Mouse (Mus musculus) forebrain, embryonic 11.5 days (tissue): ENCODE results near the gene Mtmr14. TPM values are rescaled to one million over a fixed set of nuclear protein-coding genes. Genes with fewer than 3 reads are reported as not detected.

Source experiments
- ATAC-seq: fragments of 200-750 bp; cut with Nextera tagmentation; replicated peaks from 2 replicates; pipeline ENCODE4 v1.8.0; 2017; ENCODE audit warnings: moderate TSS enrichment; ENCODE audit not compliant: low FRiP score
- DNase-seq: peaks from one replicate; pipeline ENCODE4 v3.0.0-alpha.2; 2017; ENCODE audit warnings: low spot score
- H3K27ac ChIP-seq: fragments of 300-500 bp; sonication (generic); 2 replicates; pipeline ENCODE4 v1.5.1; 2014; ENCODE audit warnings: low read depth, low read length
- H3K27me3 ChIP-seq: fragments of 300-500 bp; sonication (generic); 2 replicates; pipeline ENCODE4 v1.6.1; 2014; ENCODE audit warnings: mild to moderate bottlenecking, low read length, mixed read lengths; ENCODE audit not compliant: control insufficient read depth, insufficient read depth
- H3K36me3 ChIP-seq: fragments of 300-500 bp; sonication (generic); 2 replicates; pipeline ENCODE4 v1.6.1; 2014; ENCODE audit warnings: mild to moderate bottlenecking, low read length, moderate library complexity, mixed read lengths; ENCODE audit not compliant: control insufficient read depth, insufficient read depth
- H3K4me1 ChIP-seq: fragments of 300-500 bp; sonication (generic); replicated peaks from 2 replicates; pipeline ENCODE4 v1.6.1; 2014; ENCODE audit warnings: low read length, mixed read lengths; ENCODE audit not compliant: control insufficient read depth, insufficient read depth
- H3K4me2 ChIP-seq: fragments of 300-500 bp; sonication (generic); 2 replicates; pipeline ENCODE4 v1.6.1; 2014; ENCODE audit warnings: low read depth, mild to moderate bottlenecking, low read length, moderate library complexity, mixed read lengths; ENCODE audit not compliant: severe bottlenecking
- H3K4me3 ChIP-seq: fragments of 300-500 bp; sonication (generic); 2 replicates; pipeline ENCODE4 v1.5.1; 2014; ENCODE audit warnings: low read depth, low read length
- H3K9ac ChIP-seq: fragments of 300-500 bp; sonication (generic); 2 replicates; pipeline ENCODE4 v1.6.1; 2014; ENCODE audit warnings: low read length
- H3K9me3 ChIP-seq: fragments of 300-500 bp; sonication (generic); 2 replicates; pipeline ENCODE4 v1.6.1; 2016; ENCODE audit warnings: low read length, mixed read lengths; ENCODE audit not compliant: control insufficient read depth
- WGBS: fragments of 180-500 bp; shearing (Covaris S2); extraction: QIAGEN DNeasy Blood & Tissue Kit; methylation state at CpG from one replicate; pipeline ENCODE4 v1.1.7; 2014; 5-methylcytosine and 5-hydroxymethylcytosine counted together
- polyA plus RNA-seq: library from polyadenylated mRNA; unstranded; fragments of >200 nt; fragmentation: Nextera tagmentation; extraction: Ambion mirVana; gene quantifications from 2 replicates; pipeline ENCODE4 v1.2.1, GENCODE M21; 2014

Mtmr14 gene
- polyA plus RNA-seq, 1 experiment from 2014 or later, result 50.8 TPM

DNA sequence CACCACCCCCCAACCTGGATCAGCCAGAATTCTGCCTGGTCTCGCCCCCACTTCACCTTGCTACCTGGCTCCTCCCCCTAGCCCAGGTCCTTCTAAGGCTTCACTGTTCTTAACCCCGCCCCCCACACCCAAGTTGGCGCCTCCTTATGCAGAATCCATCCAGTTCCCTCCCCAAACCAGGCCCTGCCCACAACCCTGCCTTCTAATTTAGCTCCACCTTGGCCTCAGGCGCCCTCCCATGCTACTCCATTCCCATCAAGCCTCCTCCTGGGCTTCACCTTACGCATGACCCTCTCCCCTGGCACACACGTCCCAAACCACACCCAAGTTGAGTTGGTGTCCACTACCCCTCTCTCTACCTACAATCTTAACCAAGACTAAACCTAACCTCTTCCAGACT, 45.9 kb downstream of the Mtmr14 start:
- no peak overlapping the region for H3K4me3 ChIP-seq
- H3K27me3 ChIP-seq, result peaks cover 27% of the 10 kb centered on the region
- H3K9ac ChIP-seq, result no peak overlapping the region
- no peaks in the 10 kb centered on the region for H3K9me3 ChIP-seq
- DNase-seq (no peak), ATAC-seq (no peak)
- 6% methylated on average over 6 of the region's 6 CpGs for WGBS
- no peak overlapping the region for H3K27ac ChIP-seq
- no peak overlapping the region; the same call in 1 of the 2 replicates for H3K4me2 ChIP-seq
- no peaks in the 10 kb centered on the region for H3K36me3 ChIP-seq
- H3K4me1 ChIP-seq, result peaks cover 7% of the 10 kb centered on the region; the same call in 1 of the 2 replicates

GRCm38 (mm10) chr6:113284931-113285330, 47.3 kb downstream of the Mtmr14 start:
- WGBS, result 81% methylated on average over 3 of the region's 3 CpGs
- Histone ChIP-seq H3K27ac (no peak overlapping the region), H3K36me3 (no peaks in the 10 kb centered on the region), H3K4me2 (no peak overlapping the region), H3K27me3 (peaks cover 27% of the 10 kb centered on the region), H3K9me3 (no peaks in the 10 kb centered on the region), H3K4me3 (no peak overlapping the region), H3K4me1 (peaks cover 7% of the 10 kb centered on the region; the same call in 1 of the 2 replicates), H3K9ac (no peak overlapping the region)
- ATAC-seq (no peak), DNase-seq (no peak)

GRCm38 (mm10) chr6:113286316-113286715, 48.7 kb downstream of the Mtmr14 start:
- Histone ChIP-seq H3K36me3 (no peaks in the 10 kb centered on the region), H3K9ac (no peak overlapping the region), H3K4me2 (no peak overlapping the region), H3K4me1 (peaks cover 7% of the 10 kb centered on the region; the same call in 1 of the 2 replicates), H3K27ac (no peak overlapping the region), H3K4me3 (no peak overlapping the region), H3K27me3 (peaks cover 27% of the 10 kb centered on the region), H3K9me3 (no peaks in the 10 kb centered on the region)
- ATAC-seq (no peak), DNase-seq (no peak)
- WGBS, result 70% methylated on average over 1 of the region's 1 CpGs

- Histone ChIP-seq H3K9me3 (no peaks in the 10 kb centered on the region), H3K36me3 (no peaks in the 10 kb centered on the region), H3K9ac (no peak overlapping the region), H3K4me3 (no peak overlapping the region), H3K27ac (no peak overlapping the region), H3K27me3 (peaks cover 22% of the 10 kb centered on the region), H3K4me1 (peaks cover 5% of the 10 kb centered on the region; the same call in 1 of the 2 replicates), H3K4me2 (no peak overlapping the region)
- ATAC-seq (no peak), DNase-seq (no peak)
- WGBS, result 77% methylated on average over 4 of the region's 4 CpGs
Observed at GRCm38 (mm10) chr6:113287236-113287635, 49.6 kb downstream of the Mtmr14 start.

DNA sequence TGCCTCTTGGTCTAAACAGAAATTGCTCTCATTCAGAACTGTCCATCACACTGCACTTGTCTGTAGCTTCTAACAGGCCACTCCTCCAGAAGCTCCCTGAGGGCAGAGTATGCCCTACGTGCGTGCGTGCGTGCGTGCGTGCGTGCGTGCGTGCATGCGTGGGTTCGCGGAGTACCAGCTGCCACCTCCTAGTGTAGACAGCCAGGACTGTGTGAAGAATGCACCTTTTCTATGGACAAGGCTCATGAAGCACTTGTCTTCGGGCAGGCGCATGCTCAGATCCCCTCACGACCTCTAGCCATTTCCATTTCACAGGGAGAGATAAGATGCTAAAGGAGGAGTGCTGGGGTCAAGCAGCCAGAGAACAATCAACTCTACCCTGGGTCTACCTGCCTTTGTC, 51.7 kb downstream of the Mtmr14 start:
- DNase-seq (no peak), ATAC-seq (no peak)
- Histone ChIP-seq H3K27me3 (peaks cover 3% of the 10 kb centered on the region; the same call in 1 of the 2 replicates), H3K9me3 (no peaks in the 10 kb centered on the region), H3K9ac (no peak overlapping the region), H3K27ac (no peak overlapping the region), H3K4me3 (no peak overlapping the region), H3K4me1 (no peaks in the 10 kb centered on the region), H3K36me3 (no peaks in the 10 kb centered on the region), H3K4me2 (no peak overlapping the region)
- 94% methylated on average over 15 of the region's 15 CpGs for WGBS

GRCm38 (mm10) chr6:113290346-113290745, 52.7 kb downstream of the Mtmr14 start:
- H3K9ac ChIP-seq, result no peak overlapping the region
- H3K27ac ChIP-seq, result no peak overlapping the region
- H3K4me3 ChIP-seq, result no peak overlapping the region
- H3K27me3 ChIP-seq, result no peaks in the 10 kb centered on the region
- WGBS, result 76% methylated on average over 6 of the region's 6 CpGs
- H3K36me3 ChIP-seq, result no peaks in the 10 kb centered on the region
- H3K4me1 ChIP-seq, result no peaks in the 10 kb centered on the region
- no peak for DNase-seq
- no peaks in the 10 kb centered on the region for H3K9me3 ChIP-seq
- no peak overlapping the region for H3K4me2 ChIP-seq
- no peak for ATAC-seq

DNA sequence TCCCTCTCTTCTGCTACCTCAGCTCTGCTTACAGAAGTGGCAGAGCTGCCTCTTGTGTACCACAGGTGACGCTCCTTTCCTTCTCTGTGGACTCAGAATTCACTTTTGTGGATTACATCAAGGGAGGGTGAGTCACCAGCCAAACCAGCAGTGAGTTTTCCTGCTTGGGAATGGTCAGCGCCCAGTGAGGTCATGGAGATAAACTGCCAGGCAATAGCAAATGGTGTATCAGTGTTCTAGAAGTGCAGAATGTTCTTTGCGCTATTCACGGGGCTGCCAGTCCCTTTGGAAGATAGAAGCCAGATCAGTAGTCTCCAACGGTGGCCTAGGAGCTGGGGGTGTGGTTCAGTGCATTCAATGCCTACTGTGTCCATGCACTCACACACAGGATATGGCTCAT, 55.3 kb downstream of the Mtmr14 start:
- Histone ChIP-seq H3K4me3 (no peak overlapping the region), H3K4me1 (no peaks in the 10 kb centered on the region), H3K9me3 (no peaks in the 10 kb centered on the region), H3K27ac (no peak overlapping the region), H3K4me2 (no peak overlapping the region), H3K9ac (no peak overlapping the region), H3K36me3 (no peaks in the 10 kb centered on the region), H3K27me3 (no peaks in the 10 kb centered on the region)
- WGBS, result 75% methylated on average over 5 of the region's 5 CpGs
- no peak for DNase-seq
- ATAC-seq, result no peak

GRCm38 (mm10) chr6:113296046-113296445, 58.4 kb downstream of the Mtmr14 start:
- no peak overlapping the region for H3K9ac ChIP-seq
- WGBS, result 72% methylated on average over 2 of the region's 2 CpGs

DNA sequence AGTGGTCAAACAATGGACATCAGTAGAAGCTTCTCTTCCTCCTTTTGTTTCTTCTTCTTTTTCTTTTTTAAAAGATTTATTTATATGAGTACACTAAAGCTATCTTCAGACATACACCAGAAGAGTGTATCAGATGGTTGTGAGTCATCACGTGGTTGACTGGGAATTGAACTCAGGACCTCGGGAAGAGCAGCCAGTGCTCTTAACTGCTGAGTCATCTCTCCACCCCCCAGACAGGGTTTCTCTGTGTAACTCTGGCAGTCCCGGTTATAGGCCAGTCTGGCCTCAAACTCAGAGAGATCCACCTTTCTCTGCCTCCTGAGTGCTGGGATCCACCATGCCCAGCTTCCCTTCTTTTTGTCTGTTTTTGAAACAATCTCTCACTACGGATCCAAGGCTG, 59.0 kb downstream of the Mtmr14 start:
- no peak overlapping the region for H3K9ac ChIP-seq
- DNase-seq (no peak), ATAC-seq (no peak)
- no peaks in the 10 kb centered on the region for H3K4me1 ChIP-seq
- 75% methylated on average over 4 of the region's 4 CpGs for WGBS
- no peak overlapping the region for H3K4me2 ChIP-seq
- no peak overlapping the region for H3K4me3 ChIP-seq
- H3K9me3 ChIP-seq, result no peaks in the 10 kb centered on the region
- no peak overlapping the region for H3K27ac ChIP-seq
- H3K36me3 ChIP-seq, result no peaks in the 10 kb centered on the region
- no peaks in the 10 kb centered on the region for H3K27me3 ChIP-seq

More at GRCm38 (mm10) chr6:113296046-113296445, 58.4 kb downstream of the Mtmr14 start:
- H3K9me3 ChIP-seq, result no peaks in the 10 kb centered on the region
- H3K27me3 ChIP-seq, result no peaks in the 10 kb centered on the region
- DNase-seq, result no peak
- H3K4me2 ChIP-seq, result no peak overlapping the region
- H3K4me3 ChIP-seq, result no peak overlapping the region
- no peaks in the 10 kb centered on the region for H3K36me3 ChIP-seq
- ATAC-seq, result no peak
- no peak overlapping the region for H3K27ac ChIP-seq
- no peaks in the 10 kb centered on the region for H3K4me1 ChIP-seq
